Mouse (Mus musculus) gastrocnemius, postnatal 4 days (tissue): Measurements from ENCODE around the gene Xlr3a. TPM values are rescaled to one million over a fixed set of nuclear protein-coding genes. Genes with fewer than 3 reads are reported as not detected.
A peak's percentile ranks its signal among the peaks of the same experiment; 100 is the strongest.
"Not testable (repeated sequence)": the region's sequence is repeated elsewhere in the genome, so short reads cannot be mapped to it uniquely, and the experiment has no call there.

Source experiments
- DNase-seq, 2 experiments: peaks; one replicate each; pipeline ENCODE4 v3.0.0; 2021 to 2022; ENCODE audit warnings: low spot score in 2 of 2, mixed read lengths in 2 of 2
- long read RNA-seq, 2 experiments: library from polyadenylated mRNA; stranded (forward); transcript quantifications; one replicate each; pipeline ENCODE4 v2.0.0; 2021
- total RNA-seq, 2 experiments: library from RNA; stranded (reverse); gene quantifications; 2 replicates each; pipeline ENCODE4 v1.2.3; 2021

The Xlr3a gene
- total RNA-seq, result under 1 TPM; 0.54 to 0.88 TPM
- long read RNA-seq, experiment 1, result 0 reads
- long read RNA-seq, experiment 2, partial matches to known transcripts, result 0 of 1 reads
- long read RNA-seq, experiment 2, other reads (novel, unspliced or antisense), result 0 of 1 reads

- not testable (repeated sequence) for DNase-seq
Observed at GRCm38 (mm10) chrX:73096941-73097508, at the start of gene Xlr3a. Gene Xlr3a (minus strand): TSS chrX:73097095.

- DNase-seq, result not testable (repeated sequence)
Observed at GRCm38 (mm10) chrX:73143218-73143618, 46.3 kb upstream of the Xlr3a start.

DNA sequence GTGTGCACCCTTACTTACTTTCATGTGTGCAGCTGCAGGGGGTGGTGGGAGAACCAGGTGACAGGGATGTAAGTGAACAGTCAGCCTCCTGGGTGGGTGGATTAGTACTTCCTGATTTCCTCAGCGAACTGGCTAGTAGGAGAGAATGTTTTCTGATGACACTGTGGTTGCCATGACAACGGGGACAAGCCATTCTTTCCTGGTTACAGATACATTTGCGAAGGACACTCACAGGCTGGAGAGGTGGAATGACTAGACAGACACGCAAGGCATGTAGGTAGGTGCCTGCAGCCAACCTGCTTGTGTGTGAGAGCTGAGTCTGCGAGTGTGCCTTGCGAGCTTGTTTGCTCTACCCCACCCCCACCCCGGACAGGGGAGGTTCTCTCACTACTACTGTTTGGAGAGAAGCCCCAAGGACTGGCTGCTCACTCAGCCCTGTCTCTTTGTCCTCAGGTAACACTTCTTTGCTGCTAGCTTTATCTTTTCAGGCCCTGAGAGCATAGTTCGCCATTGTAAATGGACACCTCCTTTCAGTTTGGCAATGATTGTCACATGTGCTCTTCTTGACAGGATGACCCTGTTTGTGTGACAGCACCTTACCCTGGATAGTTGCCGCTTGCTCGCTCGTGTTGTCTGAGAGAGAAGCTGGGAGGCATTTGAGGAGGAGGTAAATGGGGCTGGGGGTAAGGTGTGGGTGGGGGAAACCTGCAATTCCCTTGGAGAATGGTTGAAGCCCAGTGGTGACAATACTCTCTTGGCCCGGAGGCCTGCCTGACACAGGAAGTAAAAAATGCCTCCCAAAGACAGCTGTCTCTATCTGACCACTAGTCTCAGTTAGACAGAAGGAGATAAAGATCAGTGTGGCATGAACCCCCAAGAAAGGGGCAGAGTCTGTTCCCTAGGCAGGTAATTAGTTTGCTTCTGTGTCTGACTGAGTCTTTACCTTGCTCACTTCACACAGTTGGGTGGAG lies 26.2 kb upstream of the Xlr3a start:
- DNase-seq, result not testable (repeated sequence)

GRCm38 (mm10) chrX:73116747-73117146 lies 19.9 kb upstream of the Xlr3a start, which contains the start of gene Gm14685:
Gene Gm14685 (plus strand): TSS chrX:73117047.
- DNase-seq, result not testable (repeated sequence)

- DNase-seq, result not testable (repeated sequence)
Observed at GRCm38 (mm10) chrX:73082267-73083055, 14.4 kb downstream of the Xlr3a start, which contains the start of gene Xlr4a. Gene Xlr4a (minus strand): TSS chrX:73082478.

GRCm38 (mm10) chrX:73066765-73067312 lies 30.1 kb downstream of the Xlr3a start:
- not testable (repeated sequence) for DNase-seq

DNA sequence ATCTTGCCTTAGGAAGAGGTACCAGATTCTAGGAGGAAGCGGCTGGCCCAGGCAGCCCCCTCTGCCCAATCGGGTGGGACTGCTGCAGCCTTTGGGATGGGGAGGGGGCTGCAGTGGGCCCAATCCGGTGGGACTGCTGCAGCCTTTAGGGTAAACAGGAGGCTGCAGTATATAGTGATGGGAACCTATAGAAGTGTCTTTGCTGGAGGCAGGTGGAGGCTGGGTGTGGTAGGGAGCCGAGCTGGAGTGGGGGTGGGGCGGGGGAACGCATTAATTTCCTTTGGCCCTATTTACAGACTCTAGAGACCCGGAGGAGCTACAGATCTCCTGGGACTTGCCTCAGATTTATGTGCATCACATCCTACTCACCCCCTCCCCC lies 32.5 kb downstream of the Xlr3a start, which contains the start of gene Pnma3:
Gene Pnma3, plus strand, starts transcription at position 373 of the 379 bp plus-strand sequence.
- DNase-seq, result no peak

DNA sequence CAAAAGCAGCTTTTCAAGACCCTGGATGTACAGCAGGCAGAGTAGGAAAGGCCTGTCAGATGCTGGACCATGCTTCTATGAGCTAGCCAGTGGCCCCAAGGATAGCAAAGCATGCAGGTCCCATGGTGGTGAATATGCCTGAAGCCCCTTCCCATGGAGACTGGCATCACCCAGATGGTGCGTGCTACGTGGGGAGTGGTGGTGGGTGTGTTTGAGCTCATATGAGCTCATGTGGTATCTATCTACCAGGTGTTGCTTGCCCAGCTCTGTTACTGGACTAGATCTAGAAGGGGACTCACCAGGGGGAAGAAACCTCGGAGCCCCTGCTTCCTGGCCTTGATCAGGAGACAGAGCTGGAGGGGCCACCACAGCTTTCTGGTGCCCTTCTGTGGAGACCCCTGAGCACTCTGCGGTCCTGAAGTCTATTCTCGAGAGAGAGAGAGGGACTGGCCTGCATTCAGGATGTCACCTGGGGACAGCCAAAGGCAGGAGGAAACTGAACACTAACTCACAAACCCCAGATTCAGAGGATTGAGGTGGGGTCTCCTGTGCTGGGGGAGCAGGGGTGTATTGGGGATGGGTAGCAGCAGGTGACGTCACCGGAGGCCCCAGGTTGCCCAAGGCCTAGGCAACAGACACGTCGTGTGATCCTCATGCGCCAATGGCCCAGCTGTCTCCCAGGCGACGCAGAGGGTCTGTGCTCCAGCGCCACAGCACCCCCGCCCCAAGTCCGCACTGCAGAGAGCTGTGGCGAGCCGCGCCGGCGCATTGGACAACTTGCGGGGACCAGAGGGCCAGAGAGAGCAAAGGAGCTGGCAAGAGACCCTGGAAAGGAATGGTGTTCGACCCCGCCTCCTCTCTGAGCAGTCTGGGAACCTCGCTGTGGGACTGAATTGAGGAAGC lies 33.1 kb downstream of the Xlr3a start:
- DNase-seq, result peak in 1 of 2 experiments; percentile 8

GRCm38 (mm10) chrX:73062323-73062722 lies 34.6 kb downstream of the Xlr3a start:
- DNase-seq, result no peak

- DNase-seq, result no peak
Observed at GRCm38 (mm10) chrX:73061528-73061927, 35.4 kb downstream of the Xlr3a start.

- peak; percentile 82 to 87 for DNase-seq
Observed at GRCm38 (mm10) chrX:73053860-73054563, 42.9 kb downstream of the Xlr3a start.

- no peak for DNase-seq
Observed at GRCm38 (mm10) chrX:73039666-73040065, 57.2 kb downstream of the Xlr3a start.

DNA sequence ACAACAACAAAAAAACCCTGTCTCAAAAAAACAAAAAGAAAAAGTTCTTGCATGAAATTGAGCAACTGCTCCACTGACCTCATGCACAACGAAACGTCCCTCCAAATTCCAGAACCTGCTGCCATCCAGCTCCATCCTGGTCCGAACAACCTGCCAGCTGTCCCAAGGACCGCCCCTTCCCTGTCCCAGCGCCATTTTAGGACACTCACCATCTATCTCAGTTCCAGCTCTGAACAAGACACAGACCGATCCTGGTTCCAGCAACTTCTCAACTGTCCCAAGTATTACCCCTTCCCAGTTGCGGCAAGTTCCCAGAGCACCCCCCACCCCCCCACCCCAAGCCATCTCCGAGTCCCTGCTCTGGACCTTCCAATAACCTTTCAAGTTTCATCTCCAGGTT lies 58.1 kb downstream of the Xlr3a start:
- DNase-seq, result no peak

- no peak for DNase-seq
Observed at GRCm38 (mm10) chrX:73037003-73037402, 59.9 kb downstream of the Xlr3a start, which contains the start of gene Pnma5. Gene Pnma5 (minus strand): TSS chrX:73037103.

Other genes starting within 250 kb of the Xlr3a start
- 10 to 100 TPM; 26.9 to 28.8 TPM for gene Cetn2, start 178.7 kb downstream of the Xlr3a start, total RNA-seq
- gene Nsdhl, start 178.5 kb downstream of the Xlr3a start, total RNA-seq, result 10 to 100 TPM; 13.5 to 15.7 TPM
- 10 to 100 TPM; 13.9 to 21.5 TPM for gene Zfp185, start 109.8 kb downstream of the Xlr3a start, total RNA-seq
- under 1 TPM in 1 of 2 experiments, not detected in 1; 0.12 TPM for gene Pnma5, start 60.0 kb downstream of the Xlr3a start, total RNA-seq
- gene Pnma3, start 32.3 kb downstream of the Xlr3a start, total RNA-seq, result not detected
- under 1 TPM in 1 of 2 experiments, not detected in 1; 0.26 TPM for gene Xlr4a, start 14.6 kb downstream of the Xlr3a start, total RNA-seq
- under 1 TPM in 1 of 2 experiments, not detected in 1; 0.15 TPM for gene Gm14685, start 20.0 kb upstream of the Xlr3a start, total RNA-seq
- gene Xlr5b, start 51.7 kb upstream of the Xlr3a start, total RNA-seq, result not detected
- not detected for gene DXBay18, start 52.4 kb upstream of the Xlr3a start, total RNA-seq
- gene Spin2d, start 79.9 kb upstream of the Xlr3a start, total RNA-seq, result not detected
- gene Xlr3b, start 95.1 kb upstream of the Xlr3a start, total RNA-seq, result 10 to 100 TPM in 1 of 2 experiments, under 1 TPM in 1; 0.93 to 11.6 TPM
- under 1 TPM in 1 of 2 experiments, not detected in 1; 0.20 TPM for gene Xlr4b, start 117.2 kb upstream of the Xlr3a start, total RNA-seq
- gene F8a, start 131.2 kb upstream of the Xlr3a start, total RNA-seq, result 1 to 10 TPM; 6.8 to 7.2 TPM
- gene Xlr4c, start 146.0 kb upstream of the Xlr3a start, total RNA-seq, result under 1 TPM in 1 of 2 experiments, not detected in 1; 0.49 TPM
- not detected for gene Xlr3c, start 168.3 kb upstream of the Xlr3a start, total RNA-seq
- gene Xlr5a, start 195.9 kb upstream of the Xlr3a start, total RNA-seq, result not detected
- not detected for gene Xlr5c, start 195.9 kb upstream of the Xlr3a start, total RNA-seq
- gene Gm45015, start 239.7 kb upstream of the Xlr3a start, total RNA-seq, result not detected
- 10 to 100 TPM; 24.3 to 26.3 TPM for gene Zfp275, start 245.5 kb upstream of the Xlr3a start, total RNA-seq